Mouse (Mus musculus) layer of hippocampus, postnatal 10 days (tissue): ENCODE measurements around the gene Phf24. TPM values are rescaled to one million over a fixed set of nuclear protein-coding genes. Genes with fewer than 3 reads are reported as not detected.
A peak's percentile ranks its signal among the peaks of the same experiment; 100 is the strongest.
"Not testable (repeated sequence)": the region's sequence is repeated elsewhere in the genome, so short reads cannot be mapped to it uniquely, and the experiment has no call there.

Experiments
- DNase-seq, 2 experiments: peaks; one replicate each; pipeline ENCODE4 v3.0.0; 2021; ENCODE audit warnings: low spot score in 2 of 2
- total RNA-seq, 2 experiments: library from RNA; stranded (reverse); gene quantifications; 2 replicates each; pipeline ENCODE4 v1.2.3; 2021

Phf24 gene
- total RNA-seq, 2 experiments from 2014 or later: 129 to 142 TPM

DNA sequence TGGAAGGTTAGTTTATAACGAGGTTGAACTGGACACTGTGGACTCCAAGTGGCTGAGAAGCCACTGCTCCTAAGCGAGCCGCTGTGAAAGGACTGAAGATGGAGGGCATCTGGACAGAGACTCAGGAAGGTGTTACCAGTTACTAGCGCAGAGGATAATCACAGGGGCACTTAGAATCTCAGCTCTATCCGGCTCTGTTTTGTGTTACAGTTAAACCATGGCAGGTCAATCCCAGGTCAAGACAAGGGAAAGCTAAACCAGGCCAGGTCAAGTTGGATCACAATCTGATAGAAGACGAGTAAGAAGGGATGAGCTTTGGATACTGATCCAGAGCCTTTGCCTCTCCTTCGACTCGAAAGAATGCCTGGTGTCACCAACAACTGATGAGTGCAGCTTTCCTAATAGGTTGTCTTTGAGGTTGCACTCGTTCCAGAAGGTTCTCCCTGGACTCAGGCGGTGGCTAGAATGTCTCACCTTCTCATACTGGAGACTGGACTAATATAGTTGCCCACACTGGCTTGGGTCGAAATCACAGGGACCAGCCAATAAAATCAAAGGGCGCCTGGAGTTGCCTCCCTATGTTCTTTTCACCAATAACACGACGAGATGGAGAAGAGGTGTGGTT is 32.7 kb downstream of the Phf24 start:
- no peak for DNase-seq

DNA sequence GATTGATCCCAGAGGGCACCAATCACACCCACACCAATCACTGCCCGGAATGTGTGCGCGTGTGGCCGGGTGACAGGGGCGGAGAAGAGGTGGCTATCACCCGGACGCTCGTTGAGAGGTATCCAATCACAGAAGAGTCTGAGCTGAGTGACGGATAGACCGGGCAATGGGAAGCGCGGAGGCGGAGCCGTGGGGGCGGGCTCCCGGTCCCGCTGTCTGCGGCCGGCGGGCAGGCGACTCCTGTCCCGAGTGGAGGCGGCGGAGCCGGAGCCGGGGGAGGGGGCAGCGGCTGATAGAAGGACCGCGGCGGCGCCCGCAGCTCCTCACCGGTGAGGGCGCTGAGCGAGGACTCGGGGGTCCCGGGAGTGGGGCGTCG is 33.2 kb downstream of the Phf24 start, which contains the start of gene Dnajb5:
Gene Dnajb5 (plus strand): TSS at position 139 of the 376 bp plus-strand sequence.
- DNase-seq: peak; percentile 99 to 100

DNA sequence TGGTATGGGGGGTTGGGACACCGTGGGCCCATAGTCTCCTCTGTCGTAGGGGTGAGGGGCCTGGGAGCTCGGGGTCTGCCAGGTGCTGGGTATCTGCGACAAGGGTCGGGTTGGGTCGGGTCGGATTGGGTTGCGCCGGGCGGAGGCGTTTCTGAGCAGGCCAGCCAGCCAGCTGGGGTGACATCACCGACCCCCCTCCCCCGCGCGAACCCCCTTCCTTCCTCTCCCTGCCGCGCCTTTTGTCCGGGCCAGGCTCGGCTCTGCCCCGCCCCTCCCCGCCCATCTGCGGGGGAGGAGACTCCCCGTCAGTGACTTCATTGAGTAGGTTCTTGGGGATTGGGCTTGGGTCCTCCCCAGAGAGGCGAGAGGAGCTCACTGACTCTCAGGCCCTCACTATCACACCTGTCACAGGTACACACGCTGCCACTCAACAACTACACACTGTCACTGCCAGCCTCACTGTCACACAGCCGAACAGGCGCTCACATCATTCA is 33.7 kb downstream of the Phf24 start:
- peak; percentile 82 to 90 for DNase-seq

DNA sequence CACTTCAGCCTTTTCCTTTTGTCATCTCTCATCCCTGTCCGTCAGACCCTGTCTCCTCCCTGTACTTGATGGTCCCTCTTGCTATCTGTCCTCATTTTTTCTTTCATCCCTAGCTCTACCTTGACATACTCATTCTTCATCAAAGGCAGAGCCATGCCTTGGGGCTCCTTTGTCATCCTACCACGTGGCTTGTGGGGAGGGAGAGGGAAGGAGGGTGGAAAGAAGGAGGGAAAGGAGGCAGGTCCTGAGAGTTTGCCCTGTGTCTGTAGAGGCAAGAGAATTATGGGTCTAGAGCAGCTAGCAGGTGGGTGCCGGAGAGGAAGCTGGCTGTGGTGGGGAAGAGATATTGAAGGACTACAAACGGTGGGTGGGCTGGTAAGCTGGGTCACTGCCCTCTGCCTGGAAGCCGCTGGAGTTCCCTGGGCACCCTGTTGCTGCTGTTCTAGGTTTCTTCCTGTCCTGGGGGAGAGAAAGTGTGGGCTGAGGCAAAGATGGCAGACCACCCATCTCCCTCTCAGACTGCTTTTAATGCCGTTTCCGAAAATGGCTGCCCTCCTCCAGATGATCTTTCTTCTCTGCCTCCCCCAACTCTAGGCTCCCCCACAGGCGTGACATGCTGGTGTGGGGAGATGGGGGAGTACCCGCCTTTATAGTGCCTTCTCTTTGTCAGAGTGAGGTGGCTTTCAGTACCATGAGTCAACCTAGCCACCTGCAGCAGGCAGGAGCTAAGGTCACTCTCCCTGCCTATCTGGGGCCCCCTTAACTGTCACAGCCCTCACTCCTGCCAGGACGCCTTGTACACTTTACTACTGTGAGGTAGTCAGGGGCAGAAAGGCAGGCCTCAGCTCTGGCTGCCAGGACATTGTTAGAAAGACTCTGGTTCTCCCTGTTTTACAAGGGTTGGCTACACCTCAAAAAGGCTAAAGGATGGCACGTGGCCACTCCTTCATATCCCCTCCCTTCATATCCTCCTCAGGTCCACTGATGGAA is 35.0 kb downstream of the Phf24 start:
- peak in 1 of 2 experiments; percentile 33 for DNase-seq

DNA sequence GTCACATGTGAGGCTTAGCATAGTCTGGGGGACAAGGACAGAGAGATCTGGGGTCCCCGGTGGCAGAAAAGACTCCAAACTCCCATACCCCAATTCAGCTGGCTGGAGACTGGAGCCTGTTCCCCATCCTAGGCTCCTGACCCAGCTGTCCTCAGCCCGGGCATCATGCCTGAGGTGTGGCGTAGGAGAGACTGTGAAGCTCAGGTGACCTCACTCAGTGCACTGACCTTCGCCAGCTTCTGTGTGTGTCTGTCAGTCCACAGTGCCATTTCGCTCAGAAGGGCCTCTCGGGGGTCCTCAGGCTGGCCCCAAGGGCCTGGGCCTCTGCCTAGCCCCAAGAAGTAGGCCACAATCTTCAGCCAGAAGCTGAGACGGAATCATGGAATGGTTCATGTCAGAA is 36.1 kb downstream of the Phf24 start:
- peak in 1 of 2 experiments; percentile 26 for DNase-seq

DNA sequence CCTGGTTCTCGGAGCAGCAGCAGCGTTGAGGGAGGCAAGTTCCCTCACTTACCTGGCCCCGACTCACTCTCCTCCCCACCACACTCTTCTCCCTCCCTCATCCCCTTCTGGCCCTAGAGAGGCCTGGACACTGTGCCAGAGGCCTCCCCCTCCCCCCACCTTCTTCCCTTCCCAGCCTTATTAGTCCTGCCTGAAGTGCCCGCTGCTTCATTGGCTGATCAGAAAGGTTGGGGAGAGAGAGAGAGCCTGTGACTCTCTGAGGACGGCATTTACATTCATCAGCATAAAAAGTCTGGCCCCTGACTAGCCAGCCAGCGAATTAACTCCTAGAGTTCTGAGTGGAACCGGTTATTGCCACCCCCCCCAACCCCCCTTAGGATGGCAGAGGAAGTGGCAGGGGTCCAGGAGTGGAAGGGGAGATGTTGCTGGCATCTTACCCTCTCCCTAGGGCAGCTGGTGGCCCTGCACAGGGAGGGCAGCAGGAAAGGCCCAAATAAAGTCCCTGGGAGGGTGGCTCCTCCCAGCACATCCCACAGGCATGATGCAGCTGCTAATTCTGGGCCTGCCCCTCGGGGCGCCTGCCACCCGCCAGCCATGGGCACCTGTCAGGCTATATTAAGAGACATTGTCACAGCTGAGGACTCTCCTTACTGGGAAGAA is 37.1 kb downstream of the Phf24 start:
- peak; percentile 44 to 52 for DNase-seq

DNA sequence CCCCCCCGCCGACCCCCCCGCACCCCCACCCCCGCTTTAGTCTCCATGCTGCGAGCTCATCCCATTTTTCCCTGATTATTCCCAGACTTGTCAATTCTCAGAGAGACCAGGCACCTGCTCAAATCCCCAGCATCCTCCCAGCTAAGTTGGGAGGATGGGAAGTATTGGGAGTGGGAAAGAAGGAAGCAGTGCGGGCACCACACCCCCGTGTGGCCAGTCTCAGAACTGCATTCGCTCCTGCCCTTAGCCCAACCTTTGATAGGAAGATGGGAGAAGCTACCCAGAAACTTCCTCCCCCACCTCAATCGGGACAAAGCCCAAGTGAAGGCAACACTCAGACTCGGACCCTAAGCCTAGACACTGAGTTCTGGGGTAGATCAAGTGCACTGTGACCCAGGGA is 37.8 kb downstream of the Phf24 start:
- DNase-seq: peak; percentile 88 to 90

DNA sequence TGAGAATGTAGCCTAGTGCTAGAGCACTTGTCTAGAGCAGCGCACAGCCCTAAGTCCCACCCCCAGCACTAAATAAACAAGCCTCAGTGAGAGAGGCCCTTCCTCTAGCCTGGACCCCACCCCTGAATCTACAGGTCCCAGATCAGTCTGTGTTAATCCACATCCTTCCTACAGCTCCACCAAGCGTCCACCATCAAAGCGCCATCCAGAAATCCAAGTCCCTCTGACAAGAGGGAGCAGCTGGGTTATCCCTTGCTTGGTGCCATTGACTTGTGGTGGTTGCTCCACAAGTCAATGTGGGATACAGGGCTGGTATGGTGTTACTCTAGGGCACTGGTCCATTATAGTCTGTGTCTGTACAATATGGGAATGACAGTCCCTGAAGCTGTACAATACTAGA is 38.7 kb downstream of the Phf24 start:
- peak; percentile 8 to 24 for DNase-seq

DNA sequence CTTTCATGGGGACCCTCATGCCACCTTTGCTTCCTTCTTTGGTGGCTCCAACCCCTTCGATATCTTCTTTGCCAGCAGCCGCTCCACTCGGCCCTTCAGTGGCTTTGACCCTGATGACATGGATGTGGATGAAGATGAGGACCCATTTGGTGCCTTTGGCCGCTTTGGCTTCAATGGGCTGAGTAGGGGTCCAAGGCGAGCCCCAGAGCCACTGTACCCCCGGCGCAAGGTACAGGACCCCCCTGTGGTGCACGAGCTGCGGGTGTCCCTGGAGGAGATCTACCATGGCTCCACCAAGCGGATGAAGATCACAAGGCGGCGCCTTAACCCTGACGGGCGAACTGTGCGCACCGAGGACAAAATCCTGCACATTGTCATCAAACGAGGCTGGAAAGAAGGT is 40.1 kb downstream of the Phf24 start:
- peak; percentile 6 to 19 for DNase-seq

DNA sequence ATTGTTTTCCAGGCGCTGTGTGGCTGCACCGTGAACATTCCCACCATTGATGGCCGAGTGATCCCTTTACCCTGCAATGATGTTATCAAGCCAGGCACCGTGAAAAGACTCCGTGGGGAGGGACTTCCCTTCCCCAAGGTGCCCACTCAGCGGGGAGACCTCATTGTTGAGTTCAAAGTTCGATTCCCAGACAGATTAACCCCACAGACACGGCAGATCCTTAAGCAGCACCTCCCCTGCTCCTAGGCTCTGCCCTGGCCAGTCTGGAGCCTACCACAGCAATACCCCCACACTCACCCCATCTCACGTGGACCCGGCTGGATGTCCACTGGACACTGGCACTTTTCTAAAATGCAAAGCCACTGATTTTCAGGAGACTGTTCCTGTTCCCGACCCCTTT is 40.8 kb downstream of the Phf24 start:
- peak; percentile 3 to 11 for DNase-seq

DNA sequence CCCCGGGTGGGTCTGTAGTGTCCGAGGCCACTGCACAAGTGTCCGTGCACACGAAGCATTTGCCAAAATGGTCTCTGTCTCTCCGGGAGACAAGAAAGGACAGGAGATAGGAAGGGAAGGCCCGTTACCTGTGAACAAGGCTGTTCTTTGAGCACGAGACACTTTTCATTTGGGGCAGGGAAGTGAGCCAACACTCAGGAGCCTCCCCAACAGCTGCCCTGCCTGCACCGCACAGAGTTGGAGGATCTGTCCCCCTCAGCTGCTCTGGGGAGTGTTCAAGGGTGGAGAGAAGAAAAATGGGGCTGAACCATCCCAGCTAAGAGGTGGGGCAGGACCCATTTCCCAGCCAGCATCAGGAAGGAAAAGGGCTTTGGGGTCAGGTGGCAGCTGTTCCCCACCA is 41.5 kb downstream of the Phf24 start:
- DNase-seq: peak in 1 of 2 experiments; percentile 10

DNA sequence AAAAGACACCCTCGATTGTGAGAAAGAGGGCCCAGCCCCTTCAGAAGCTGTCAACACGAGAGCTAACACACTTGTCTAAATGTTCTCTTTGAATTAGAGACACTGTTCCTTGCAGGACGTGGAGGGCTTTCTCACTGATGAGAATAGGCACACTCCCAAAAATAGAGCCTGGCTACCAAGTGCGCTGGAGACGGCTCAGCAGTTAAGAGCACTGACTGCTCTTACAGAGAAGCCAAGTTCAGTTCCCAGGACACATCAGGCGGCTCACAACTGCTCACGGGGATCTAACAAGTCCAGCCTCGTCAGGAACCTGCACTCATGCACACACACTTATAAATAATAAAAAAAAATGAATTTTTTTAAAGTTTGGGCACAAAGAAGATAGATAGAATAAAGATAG is 42.5 kb downstream of the Phf24 start:
- DNase-seq: peak; percentile 5 to 13

DNA sequence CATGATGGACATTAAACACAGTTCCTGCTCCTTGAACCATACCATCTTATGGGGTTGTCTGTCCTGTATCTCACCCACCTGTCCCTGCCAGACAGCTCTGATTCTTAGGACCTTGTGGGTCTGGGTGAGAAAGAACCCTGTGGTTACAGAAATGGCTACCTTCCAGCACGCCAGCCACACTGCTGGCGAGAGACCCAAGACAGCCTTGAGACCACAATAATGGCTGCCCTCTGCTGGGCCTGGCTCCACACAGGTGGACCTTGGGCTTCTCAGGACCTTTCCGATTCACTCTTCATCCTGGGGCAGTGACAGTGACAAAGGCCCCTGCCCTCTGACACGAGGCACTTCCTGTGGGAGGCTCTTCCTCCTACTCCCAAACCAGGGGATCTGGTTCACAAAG is 42.9 kb downstream of the Phf24 start:
- DNase-seq: peak; percentile 12 to 29

DNA sequence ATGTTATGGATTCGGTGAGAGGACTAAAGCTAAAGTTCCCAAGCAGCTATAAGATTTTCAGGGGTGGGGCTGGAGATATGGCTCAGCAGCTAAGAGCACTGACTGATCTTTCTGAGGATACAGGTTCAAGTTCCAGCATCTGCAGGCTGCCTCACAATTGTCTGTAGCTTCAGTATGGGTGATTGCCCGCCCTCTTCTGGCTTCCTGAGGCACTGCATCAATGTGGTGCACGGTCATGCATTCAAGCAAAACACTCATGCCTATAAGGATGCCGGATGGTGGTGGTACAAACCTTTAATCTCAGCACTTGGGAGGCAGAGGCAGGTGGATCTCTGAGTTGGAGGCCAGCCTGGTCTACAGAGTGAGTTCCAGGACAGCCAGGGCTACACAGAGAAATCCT is 45.1 kb downstream of the Phf24 start:
- peak; percentile 69 to 75 for DNase-seq

DNA sequence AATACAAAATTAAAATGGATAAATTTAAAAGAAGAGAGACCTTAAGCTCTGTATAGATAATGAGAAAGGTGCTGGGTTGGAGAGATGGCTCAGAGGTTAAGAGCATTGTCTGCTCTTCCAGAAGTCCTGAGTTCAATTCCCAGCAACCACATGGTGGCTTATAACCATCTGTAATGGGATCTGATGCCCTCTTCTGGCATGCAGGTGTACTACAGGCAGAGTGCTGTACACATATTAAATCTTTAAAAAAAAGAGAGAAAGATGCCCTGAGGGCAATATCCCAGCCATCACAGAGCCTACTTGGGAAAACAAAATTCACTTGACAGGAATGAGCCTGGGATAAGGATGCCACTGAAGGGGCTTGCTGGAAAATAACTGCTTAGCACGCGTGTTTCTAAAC is 47.0 kb downstream of the Phf24 start:
- no peak for DNase-seq

DNA sequence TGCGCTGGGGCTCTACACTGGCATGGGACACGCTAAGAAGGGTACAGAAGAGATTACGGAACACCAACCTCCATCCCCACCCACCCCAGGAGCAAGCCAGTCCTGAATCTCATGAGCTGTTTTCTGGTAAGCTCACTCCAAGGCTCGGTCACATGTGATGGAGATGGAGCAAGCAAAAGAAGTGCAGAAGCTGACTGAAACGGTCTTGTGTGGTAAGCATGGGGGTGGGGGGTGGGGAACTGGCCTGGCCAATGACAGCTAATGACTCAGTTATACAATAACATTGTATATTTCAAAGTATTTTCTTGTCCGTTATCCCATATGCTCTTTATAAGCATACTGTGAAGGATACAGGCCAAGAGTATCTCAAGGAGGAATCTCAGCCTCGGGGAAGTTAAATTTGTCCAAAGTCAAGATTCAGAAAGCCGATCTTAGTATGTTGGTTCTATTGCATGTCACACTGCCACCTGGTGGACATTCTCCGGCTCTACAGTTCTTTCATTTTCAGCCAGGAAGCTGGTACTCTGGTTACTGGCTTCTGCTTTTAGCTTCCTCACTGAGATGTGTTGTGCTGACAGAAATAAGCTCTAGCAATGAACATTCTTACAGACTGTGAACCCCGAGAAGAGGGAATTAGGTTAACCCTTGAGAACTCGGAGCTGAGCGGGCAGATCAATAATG is 48.7 kb downstream of the Phf24 start:
- DNase-seq: peak; percentile 43 to 68

DNA sequence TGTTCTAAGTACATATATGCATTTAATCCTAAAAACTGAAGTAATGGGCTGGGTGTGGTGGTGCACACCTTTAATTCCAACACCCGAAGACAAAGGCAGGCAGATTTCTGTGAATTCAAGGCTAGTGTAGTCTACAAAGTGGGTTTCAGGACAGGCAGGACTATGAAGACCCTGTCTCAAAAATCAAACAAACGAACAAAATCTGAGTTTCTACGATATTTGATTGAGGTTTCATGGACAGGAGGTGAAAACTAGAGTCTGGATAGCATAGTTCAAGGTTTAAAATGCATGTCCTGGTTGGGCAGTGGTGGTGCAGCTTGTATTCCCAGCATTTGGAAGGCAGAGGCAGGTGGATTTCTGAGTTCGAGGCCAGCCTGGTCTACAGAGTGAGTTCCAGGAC is 52.8 kb downstream of the Phf24 start, which contains the start of gene 1700022I11Rik:
Gene 1700022I11Rik (plus strand): TSS at position 301 of the 400 bp plus-strand sequence.
- DNase-seq: no peak

DNA sequence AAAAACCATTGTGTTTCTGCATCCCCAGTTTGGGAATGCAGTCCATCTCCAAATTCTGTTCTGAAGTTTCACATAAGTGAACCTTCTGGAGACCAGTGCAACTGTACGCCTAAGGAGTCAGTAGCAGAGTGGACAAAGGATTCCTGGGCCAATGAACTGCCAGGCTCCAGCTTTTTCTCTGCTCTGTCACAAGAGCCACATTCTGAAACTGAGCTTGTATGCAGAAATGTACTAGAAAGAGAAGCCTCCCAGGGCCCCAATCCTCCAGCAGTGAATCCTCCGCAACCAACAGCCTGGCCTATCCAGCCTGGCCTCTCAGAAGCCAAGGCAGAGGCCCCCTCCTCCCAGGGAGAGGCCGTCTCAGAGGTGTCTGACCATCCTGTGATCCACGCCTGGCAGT is 56.5 kb downstream of the Phf24 start:
- DNase-seq: no peak

DNA sequence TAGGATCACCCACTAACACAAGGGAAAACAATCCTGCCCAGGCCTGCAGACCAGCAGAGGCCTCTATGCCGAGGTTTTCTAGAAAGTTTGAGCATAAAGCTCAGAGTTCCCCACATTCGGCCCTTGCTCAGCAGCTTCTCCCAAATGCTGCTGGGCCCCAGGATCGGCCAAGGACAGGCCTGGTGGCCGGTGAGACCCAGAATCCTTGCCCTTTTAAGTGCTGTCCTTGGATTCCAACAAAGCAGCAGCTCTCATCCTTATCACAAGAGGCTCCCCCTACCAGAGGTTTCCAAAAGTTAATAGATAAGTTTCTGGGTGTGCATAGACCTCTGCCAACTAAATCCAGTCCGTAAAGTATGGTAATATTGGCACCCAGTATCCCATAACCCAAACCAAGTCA is 57.4 kb downstream of the Phf24 start:
- DNase-seq: no peak

DNA sequence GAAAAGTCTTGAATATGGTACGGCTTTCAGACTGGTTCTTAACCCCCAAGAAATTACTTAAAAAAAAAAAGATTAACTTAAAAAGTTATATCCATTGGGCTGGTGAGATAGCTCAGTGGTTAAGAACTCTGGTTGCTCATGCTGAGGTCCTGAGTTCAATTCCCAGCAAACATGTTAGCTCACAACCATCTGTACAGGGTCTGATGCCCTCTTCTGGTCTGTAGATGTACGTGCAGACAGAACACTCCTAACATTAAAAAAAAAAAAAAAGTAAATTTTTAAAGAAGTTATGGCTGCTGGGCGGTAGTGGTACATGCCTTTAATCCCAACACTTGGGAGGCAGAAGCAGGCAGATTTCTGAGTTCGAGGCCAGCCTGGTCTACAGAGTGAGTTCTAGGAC is 61.6 kb downstream of the Phf24 start:
- no peak for DNase-seq

DNA sequence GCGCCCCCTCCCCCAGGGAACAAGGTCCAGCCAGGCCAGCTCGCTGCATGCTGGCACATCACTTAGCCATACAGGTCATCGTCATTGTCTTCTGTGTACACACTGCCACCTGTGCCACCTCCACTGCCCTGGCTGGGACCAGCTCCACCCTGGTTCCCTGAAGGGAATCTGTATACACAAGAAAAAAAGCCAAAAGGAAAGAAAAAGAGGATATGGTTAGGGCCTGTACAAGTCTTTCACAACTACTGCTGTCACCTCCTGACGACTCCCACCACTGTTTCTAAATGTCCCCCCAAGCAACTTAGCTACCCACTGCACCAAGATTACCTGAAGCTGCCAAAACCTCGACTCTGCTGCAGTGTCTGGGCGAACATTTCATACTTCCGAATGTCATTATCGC is 64.0 kb downstream of the Phf24 start:
- not testable (repeated sequence) for DNase-seq
